Mouse (Mus musculus) midbrain, embryonic 15.5 days (tissue): ENCODE results near the gene Klf12. TPM values are rescaled to one million over a fixed set of nuclear protein-coding genes. Genes with fewer than 3 reads are reported as not detected.

Experiments used
- ATAC-seq: fragments of 200-750 bp; cut with Nextera tagmentation; replicated peaks from 2 replicates; pipeline ENCODE4 v1.8.0; 2017; ENCODE audit warnings: moderate TSS enrichment
- H3K27ac ChIP-seq: fragments of 300-500 bp; sonication (generic); 2 replicates; pipeline ENCODE4 v1.5.1; 2015; ENCODE audit warnings: mild to moderate bottlenecking, inconsistent platforms
- H3K27me3 ChIP-seq: fragments of 300-500 bp; sonication (generic); replicated peaks from 2 replicates; pipeline ENCODE4 v1.6.1; 2015; ENCODE audit warnings: inconsistent platforms
- H3K36me3 ChIP-seq: fragments of 300-500 bp; sonication (generic); replicated peaks from 2 replicates; pipeline ENCODE4 v1.6.1; 2015; ENCODE audit warnings: inconsistent platforms
- H3K4me1 ChIP-seq: fragments of 300-500 bp; sonication (generic); 2 replicates; pipeline ENCODE4 v1.6.1; 2015; ENCODE audit warnings: inconsistent platforms
- H3K4me2 ChIP-seq: fragments of 300-500 bp; sonication (generic); 2 replicates; pipeline ENCODE4 v1.6.1; 2015; ENCODE audit warnings: inconsistent platforms, mild to moderate bottlenecking, moderate library complexity
- H3K4me3 ChIP-seq: fragments of 300-500 bp; sonication (generic); 2 replicates; pipeline ENCODE4 v1.5.1; 2015; ENCODE audit warnings: mild to moderate bottlenecking, inconsistent platforms
- H3K9ac ChIP-seq: fragments of 300-500 bp; sonication (generic); 2 replicates; pipeline ENCODE4 v1.6.1; 2015; ENCODE audit warnings: mild to moderate bottlenecking, inconsistent platforms
- H3K9me3 ChIP-seq: fragments of 300-500 bp; sonication (generic); 2 replicates; pipeline ENCODE4 v1.6.1; 2016; ENCODE audit warnings: inconsistent platforms
- WGBS: fragments of 180-500 bp; shearing (Covaris S2); methylation state at CpG from one replicate; pipeline ENCODE4 v1.1.7; 2015; ENCODE audit warnings: mixed read lengths; 5-methylcytosine and 5-hydroxymethylcytosine counted together
- polyA plus RNA-seq: library from polyadenylated mRNA; unstranded; fragments of >200 nt; fragmentation: Nextera tagmentation; extraction: Ambion mirVana; gene quantifications from 2 replicates; pipeline ENCODE4 v1.2.1, GENCODE M21; 2015

Klf12 gene
- polyA plus RNA-seq, 1 experiment from 2014 or later: 61.3 TPM

DNA sequence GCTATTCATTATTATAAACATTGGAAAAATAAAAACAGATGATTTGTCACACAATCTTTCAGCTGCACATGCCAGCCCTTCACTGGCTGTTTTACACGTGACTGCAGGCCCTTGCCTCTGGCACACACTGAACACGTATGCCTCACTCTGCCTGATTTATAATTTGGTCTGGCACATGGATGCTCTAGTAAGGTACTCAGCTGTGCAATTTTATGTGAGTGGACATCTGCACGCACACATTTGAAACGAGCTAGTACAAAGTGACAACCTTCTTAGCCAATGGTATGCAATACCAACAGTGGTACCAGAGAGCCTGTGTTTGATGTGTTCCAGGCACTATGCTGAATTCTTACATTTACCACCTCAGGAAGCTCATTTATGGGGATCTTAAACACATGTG, 316.6 kb downstream of the Klf12 start:
- H3K27ac ChIP-seq: peak overlapping the region; percentile 52
- H3K36me3 ChIP-seq: no peaks in the 10 kb centered on the region
- no peak overlapping the region for H3K4me2 ChIP-seq
- ATAC-seq: no peak
- WGBS: 52% methylated on average over 4 of the region's 4 CpGs
- no peak overlapping the region for H3K9ac ChIP-seq
- no peaks in the 10 kb centered on the region for H3K9me3 ChIP-seq
- no peak overlapping the region for H3K4me3 ChIP-seq
- H3K27me3 ChIP-seq: no peaks in the 10 kb centered on the region
- H3K4me1 ChIP-seq: peaks cover 8% of the 10 kb centered on the region; the same call in 1 of the 2 replicates

DNA sequence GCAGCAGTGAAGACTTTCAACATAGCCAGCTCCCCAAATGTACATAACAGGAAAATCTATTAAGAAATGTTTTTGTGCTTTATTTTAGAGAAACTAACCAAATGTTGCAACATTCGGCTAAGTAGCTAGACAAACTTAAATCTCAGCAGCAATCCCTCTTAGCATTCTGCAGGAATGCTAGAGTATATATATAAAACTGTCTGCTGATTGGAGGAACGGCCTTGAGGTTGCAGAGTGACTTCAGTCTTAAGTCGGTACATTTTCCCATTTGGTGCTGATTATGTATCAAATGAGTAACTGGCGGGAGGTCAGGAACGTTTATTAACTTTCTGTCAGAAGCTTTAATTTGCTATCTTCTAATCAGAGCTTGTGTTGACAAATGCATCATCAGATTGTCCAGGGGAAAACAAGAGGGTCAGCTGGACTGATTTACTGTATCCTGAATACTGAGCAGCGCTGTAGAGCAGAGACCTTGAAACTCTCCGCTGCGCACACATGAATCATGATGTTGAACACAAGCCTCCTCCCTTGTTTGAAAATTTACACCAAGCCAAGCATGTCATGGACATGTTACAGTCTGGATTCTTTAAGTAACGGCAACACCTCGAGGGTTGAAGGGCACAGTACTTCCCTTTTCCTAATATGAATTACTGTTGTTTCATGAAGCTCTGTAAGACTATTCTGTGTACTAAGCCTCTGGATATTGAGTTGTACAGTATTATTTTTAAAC, 323.8 kb downstream of the Klf12 start:
- 92% methylated on average over 10 of the region's 10 CpGs for WGBS
- no peaks in the 10 kb centered on the region for H3K27me3 ChIP-seq
- no peaks in the 10 kb centered on the region for H3K4me1 ChIP-seq
- no peak overlapping the region for H3K4me3 ChIP-seq
- no peak overlapping the region for H3K9ac ChIP-seq
- H3K4me2 ChIP-seq: no peak overlapping the region
- H3K36me3 ChIP-seq: no peaks in the 10 kb centered on the region
- no peaks in the 10 kb centered on the region for H3K9me3 ChIP-seq
- H3K27ac ChIP-seq: no peak overlapping the region
- no peak for ATAC-seq

GRCm38 (mm10) chr14:99955133-99955532, 329.3 kb downstream of the Klf12 start:
- ATAC-seq: no peak
- no peak overlapping the region for H3K27ac ChIP-seq
- WGBS: 84% methylated on average over 4 of the region's 4 CpGs

DNA sequence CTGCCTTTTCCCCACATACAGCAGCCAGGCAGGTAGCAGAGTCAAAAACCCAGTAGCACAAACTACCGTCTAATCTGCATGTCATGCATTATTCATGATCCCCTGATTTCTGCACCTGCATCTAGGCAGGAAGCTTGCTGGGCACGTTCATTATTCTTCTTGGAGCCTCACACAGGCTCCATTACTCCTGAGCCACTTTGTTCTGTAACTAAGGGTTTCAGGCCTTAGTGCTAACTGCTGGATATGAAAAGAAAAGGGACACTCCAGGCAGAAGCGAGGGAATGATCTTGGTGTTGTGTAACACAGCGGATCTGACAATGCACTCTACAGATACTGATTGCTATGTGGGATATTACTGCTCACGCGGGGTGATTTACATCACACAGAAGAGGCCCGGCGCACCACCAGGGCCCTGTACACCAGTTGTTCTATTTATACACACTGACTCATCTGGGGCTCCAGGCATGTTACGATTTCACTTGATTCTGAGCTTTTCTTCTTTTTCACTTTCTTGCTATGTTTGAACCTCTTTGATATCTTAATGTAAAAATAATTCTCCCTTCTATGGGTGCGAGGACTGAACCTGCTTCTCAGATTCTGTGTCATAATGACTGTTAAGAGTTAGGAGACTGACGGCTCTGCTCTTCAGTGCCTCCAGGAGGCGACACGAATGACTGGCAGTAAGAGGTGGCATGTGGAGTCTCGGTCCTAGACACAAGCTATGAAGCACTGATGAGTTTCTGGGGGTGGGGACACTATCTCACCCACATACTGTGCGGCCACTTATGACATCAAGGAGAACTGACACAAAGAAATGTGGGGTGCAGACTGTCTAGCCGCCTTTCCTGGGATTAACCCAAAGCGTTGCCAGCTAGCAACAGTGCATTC, 340.0 kb downstream of the Klf12 start:
- WGBS: 33% methylated on average over 17 of the region's 17 CpGs
- H3K4me2 ChIP-seq: peak overlapping the region; percentile 20; the same call in 1 of the 2 replicates

More at GRCm38 (mm10) chr14:99955133-99955532, 329.3 kb downstream of the Klf12 start:
- no peaks in the 10 kb centered on the region for H3K9me3 ChIP-seq
- H3K36me3 ChIP-seq: no peaks in the 10 kb centered on the region
- H3K4me2 ChIP-seq: no peak overlapping the region
- no peak overlapping the region for H3K9ac ChIP-seq
- no peaks in the 10 kb centered on the region for H3K4me1 ChIP-seq
- H3K27me3 ChIP-seq: no peaks in the 10 kb centered on the region
- no peak overlapping the region for H3K4me3 ChIP-seq

GRCm38 (mm10) chr14:99943156-99943555, 341.3 kb downstream of the Klf12 start:
- H3K27me3 ChIP-seq: no peaks in the 10 kb centered on the region

More for the DNA sequence above, 340.0 kb downstream of the Klf12 start:
- no peak overlapping the region for H3K9ac ChIP-seq
- H3K9me3 ChIP-seq: no peaks in the 10 kb centered on the region
- peak; percentile 89 for ATAC-seq
- no peak overlapping the region for H3K4me3 ChIP-seq
- H3K36me3 ChIP-seq: no peaks in the 10 kb centered on the region
- peaks cover 37% of the 10 kb centered on the region for H3K4me1 ChIP-seq
- H3K27ac ChIP-seq: peak overlapping the region; percentile 73
- H3K27me3 ChIP-seq: no peaks in the 10 kb centered on the region

GRCm38 (mm10) chr14:99933456-99933855, 351.0 kb downstream of the Klf12 start:
- no peaks in the 10 kb centered on the region for H3K36me3 ChIP-seq
- H3K27me3 ChIP-seq: no peaks in the 10 kb centered on the region
- no peak overlapping the region for H3K27ac ChIP-seq
- H3K9me3 ChIP-seq: no peaks in the 10 kb centered on the region
- ATAC-seq: no peak
- no peak overlapping the region for H3K4me2 ChIP-seq
- H3K4me1 ChIP-seq: no peaks in the 10 kb centered on the region
- no peak overlapping the region for H3K4me3 ChIP-seq
- H3K9ac ChIP-seq: no peak overlapping the region
- 81% methylated on average over 5 of the region's 5 CpGs for WGBS

More at GRCm38 (mm10) chr14:99943156-99943555, 341.3 kb downstream of the Klf12 start:
- H3K4me2 ChIP-seq: 0 out of 2 replicates have a peak overlapping the region, but pooled peaks have one; percentile 4
- H3K9me3 ChIP-seq: no peaks in the 10 kb centered on the region
- 15% methylated on average over 8 of the region's 8 CpGs for WGBS
- H3K4me3 ChIP-seq: no peak overlapping the region
- H3K36me3 ChIP-seq: no peaks in the 10 kb centered on the region
- no peak overlapping the region for H3K9ac ChIP-seq
- peaks cover 37% of the 10 kb centered on the region for H3K4me1 ChIP-seq
- peak; percentile 74 for ATAC-seq
- H3K27ac ChIP-seq: peak overlapping the region; percentile 73

DNA sequence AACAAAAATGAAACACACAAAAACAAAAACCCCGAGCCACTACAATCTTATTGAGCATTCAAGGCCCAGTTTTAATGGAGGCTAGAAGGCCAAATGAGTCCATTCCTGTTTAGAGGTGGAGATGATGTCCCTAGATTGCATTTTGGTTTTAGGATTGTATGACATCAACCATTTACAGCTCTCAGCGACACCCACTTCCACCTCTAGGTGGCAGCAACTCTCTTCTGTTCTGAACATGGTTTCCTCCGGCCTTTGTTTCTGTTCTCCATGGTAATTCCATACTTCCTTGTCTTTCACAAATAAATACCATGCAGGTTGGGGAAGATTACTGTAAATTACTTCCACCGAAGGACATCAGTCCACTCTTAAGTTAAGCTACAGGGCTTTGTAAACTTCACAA, 352.6 kb downstream of the Klf12 start:
- no peak overlapping the region for H3K4me3 ChIP-seq
- no peak overlapping the region for H3K27ac ChIP-seq
- WGBS: 5% methylated on average over 4 of the region's 4 CpGs
- no peaks in the 10 kb centered on the region for H3K9me3 ChIP-seq
- H3K9ac ChIP-seq: 0 out of 2 replicates have a peak overlapping the region, but pooled peaks have one; percentile 1
- H3K4me2 ChIP-seq: no peak overlapping the region
- no peaks in the 10 kb centered on the region for H3K36me3 ChIP-seq
- H3K27me3 ChIP-seq: no peaks in the 10 kb centered on the region
- ATAC-seq: peak; percentile 86
- H3K4me1 ChIP-seq: no peaks in the 10 kb centered on the region

DNA sequence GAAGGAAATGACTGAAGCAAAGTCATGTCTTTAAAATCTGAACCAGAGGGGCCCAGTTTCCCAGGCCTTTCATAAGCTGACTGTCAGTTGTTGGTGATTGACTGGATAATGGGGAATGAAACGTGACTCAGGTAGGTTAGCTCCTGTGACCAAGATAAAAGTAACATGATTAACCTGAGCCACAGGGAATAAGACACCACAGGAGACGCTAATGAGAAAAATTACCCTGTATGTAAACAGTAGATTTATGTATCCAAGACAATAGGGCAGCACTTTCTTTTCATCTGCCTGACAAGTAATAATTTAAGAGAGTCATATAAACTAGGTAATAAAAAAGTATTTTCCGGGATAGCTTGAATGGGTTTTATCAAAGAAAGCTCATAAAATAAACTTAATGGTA, 372.6 kb downstream of the Klf12 start:
- ATAC-seq: no peak
- no peaks in the 10 kb centered on the region for H3K9me3 ChIP-seq
- no peak overlapping the region for H3K4me2 ChIP-seq
- H3K9ac ChIP-seq: no peak overlapping the region
- no peak overlapping the region for H3K27ac ChIP-seq
- H3K27me3 ChIP-seq: no peaks in the 10 kb centered on the region
- H3K4me3 ChIP-seq: no peak overlapping the region
- H3K36me3 ChIP-seq: no peaks in the 10 kb centered on the region
- WGBS: 63% methylated on average over 3 of the region's 3 CpGs
- no peaks in the 10 kb centered on the region for H3K4me1 ChIP-seq

DNA sequence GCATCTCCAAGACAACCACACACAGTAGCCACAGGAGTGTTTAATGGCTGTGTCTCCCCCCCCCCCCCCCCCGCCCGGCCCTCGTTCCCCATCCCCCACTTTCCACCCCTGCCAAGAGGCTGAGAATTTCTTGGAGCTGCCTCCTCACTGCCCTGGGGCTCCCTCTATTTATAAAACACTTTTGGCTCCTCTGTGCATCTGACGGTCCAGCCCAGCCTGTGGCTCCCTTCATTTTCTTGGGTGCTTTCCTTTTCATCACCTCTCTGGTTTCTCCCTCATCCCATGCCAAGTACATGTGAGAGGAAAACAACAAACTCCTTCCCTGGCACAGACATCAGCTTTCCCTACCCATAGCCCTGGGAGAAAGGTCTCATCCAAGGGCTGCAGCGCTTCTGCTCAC, 373.6 kb downstream of the Klf12 start:
- H3K4me2 ChIP-seq: no peak overlapping the region
- 83% methylated on average over 4 of the region's 5 CpGs for WGBS
- ATAC-seq: no peak
- H3K9me3 ChIP-seq: no peaks in the 10 kb centered on the region
- H3K27ac ChIP-seq: no peak overlapping the region
- H3K4me3 ChIP-seq: no peak overlapping the region
- no peaks in the 10 kb centered on the region for H3K36me3 ChIP-seq
- H3K9ac ChIP-seq: no peak overlapping the region
- no peaks in the 10 kb centered on the region for H3K4me1 ChIP-seq
- no peaks in the 10 kb centered on the region for H3K27me3 ChIP-seq

DNA sequence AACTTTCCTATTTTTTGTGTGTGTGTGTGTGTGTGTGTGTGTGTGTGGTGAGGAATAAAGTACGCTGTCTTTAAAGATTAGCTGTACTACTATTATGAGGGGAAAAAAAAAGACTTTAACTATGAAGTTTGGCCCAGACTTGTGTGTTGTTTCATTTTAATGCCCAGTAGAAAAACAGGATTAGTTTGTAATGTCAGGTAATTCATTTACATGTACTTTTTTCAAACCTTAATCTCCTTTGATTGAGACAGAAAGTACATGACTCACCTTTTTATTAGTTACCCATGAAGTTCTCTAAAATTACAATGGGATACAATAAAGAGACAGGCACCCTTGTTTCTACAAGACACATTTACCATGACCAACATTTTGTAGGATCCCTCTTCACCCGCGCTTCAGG, 383.6 kb downstream of the Klf12 start:
- Histone ChIP-seq H3K27me3 (no peaks in the 10 kb centered on the region), H3K9me3 (no peaks in the 10 kb centered on the region), H3K4me1 (no peaks in the 10 kb centered on the region), H3K27ac (no peak overlapping the region), H3K4me2 (no peak overlapping the region), H3K4me3 (no peak overlapping the region), H3K9ac (no peak overlapping the region), H3K36me3 (no peaks in the 10 kb centered on the region; the same call in 1 of the 2 replicates)
- 94% methylated on average over 3 of the region's 3 CpGs for WGBS
- no peak for ATAC-seq

- no peak overlapping the region for H3K27ac ChIP-seq
- WGBS: 72% methylated on average over 3 of the region's 3 CpGs
- ATAC-seq: no peak
- no peak overlapping the region for H3K9ac ChIP-seq
- H3K36me3 ChIP-seq: no peaks in the 10 kb centered on the region; the same call in 1 of the 2 replicates
- H3K27me3 ChIP-seq: no peaks in the 10 kb centered on the region
- no peaks in the 10 kb centered on the region for H3K4me1 ChIP-seq
- H3K4me2 ChIP-seq: no peak overlapping the region
- no peak overlapping the region for H3K4me3 ChIP-seq
- H3K9me3 ChIP-seq: no peaks in the 10 kb centered on the region
These were observed 385.6 kb downstream of the Klf12 start for GRCm38 (mm10) chr14:99898861-99899260.

DNA sequence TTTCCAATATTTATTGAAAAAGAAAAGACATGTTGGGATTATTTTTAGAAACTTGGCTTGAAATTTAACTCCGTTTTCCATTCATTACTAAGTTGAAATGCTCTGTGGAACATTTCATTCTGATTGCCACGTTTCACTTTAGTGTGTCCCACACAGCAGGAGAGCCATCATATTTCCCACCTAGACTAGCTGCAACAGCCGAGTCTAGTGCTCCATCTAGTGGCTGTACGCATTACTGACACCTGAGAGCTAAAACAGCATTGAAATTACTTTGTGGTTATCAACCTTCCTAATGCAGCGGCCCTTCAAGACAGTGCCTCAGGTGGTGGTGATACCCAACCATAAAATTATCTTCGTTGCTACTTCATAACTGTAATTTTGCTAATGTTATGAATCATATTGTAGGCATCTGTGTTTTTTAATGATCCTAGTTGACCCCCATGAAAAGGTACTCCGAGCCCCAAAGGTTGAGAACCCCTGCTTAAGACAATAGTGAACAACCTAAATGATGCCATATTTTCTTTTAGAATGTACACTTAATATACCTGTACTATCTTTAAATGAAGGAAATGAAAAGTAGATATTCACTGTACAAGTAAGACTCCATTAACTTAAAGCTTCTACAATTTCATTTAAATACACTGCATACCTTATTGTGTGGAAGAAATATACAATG, 389.6 kb downstream of the Klf12 start:
- Histone ChIP-seq H3K4me3 (no peak overlapping the region), H3K9ac (no peak overlapping the region), H3K36me3 (peaks cover 3% of the 10 kb centered on the region; the same call in 1 of the 2 replicates), H3K4me1 (no peaks in the 10 kb centered on the region), H3K27ac (no peak overlapping the region), H3K4me2 (no peak overlapping the region), H3K9me3 (no peaks in the 10 kb centered on the region), H3K27me3 (no peaks in the 10 kb centered on the region)
- WGBS: 20% methylated on average over 7 of the region's 7 CpGs
- ATAC-seq: peak; percentile 85
